Mouse (Mus musculus): ENCODE measurements around the gene Baiap2.

The Baiap2 gene

DNA sequence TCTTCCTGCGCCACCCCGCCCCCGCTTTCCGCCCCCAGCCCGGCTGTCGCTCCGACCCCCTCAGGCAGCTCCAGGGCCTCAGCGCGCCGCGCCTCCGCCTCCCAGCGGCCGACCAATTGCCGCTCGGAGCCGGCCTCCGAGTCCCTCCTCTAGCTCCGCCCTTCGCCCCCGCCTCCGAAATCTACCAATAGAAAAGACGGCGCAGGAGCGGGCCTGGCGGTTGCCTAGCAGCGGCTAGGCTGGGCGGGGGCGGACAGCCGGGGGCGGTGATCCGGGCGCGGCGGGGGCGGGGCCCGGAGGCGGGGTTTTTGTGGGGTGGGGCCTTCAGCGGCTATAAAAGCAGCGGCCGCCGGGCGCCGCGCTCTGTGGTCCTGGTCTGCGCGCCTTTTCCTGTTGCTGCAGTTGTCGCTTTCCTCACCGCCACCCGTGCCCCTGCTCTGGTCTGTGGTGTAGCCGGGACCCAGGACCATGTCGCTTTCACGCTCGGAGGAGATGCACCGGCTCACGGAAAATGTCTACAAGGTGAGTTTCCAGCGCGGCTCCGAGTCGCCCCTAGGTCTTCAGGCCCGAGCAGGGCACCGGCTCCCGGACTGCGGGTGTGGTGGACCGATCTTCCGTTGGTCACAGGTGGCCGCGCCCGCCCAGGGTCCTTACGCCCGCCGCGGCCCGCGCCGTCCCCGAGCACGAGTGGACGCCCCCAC is at the start of gene Baiap2:
Baiap2 (plus strand) TSS at position 37 of the 701 bp plus-strand sequence.
- peak; percentile 92 for DNase-seq (ENCODE audit: low spot score)

DNA sequence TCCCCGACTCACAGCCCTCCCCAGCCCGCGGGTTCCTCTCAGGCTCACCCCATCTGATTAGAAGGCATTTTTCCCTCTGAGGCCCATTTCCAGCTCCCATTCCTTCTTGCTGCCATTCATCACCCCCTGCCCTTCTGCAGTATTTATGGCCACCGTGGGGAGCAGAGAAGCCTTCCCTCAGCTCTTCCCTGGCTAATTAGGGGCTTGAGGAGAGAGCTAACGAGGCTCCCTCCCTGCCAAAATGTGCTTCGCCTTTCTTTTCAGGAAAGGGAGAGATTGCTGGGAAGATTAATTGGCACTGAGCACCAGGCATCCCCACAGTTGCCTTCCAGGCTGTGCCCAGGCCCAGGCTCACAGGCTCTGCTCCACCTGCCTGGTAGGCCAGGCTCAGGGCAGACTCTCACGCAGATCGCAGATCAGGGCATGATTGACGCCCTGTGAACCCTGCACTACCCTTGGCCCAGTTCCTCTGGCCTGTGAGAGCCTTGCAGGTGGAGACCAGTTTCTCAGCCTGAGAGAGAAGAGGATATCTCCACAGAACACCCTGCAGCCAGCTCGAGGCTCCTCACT is 48.8 kb upstream of the Baiap2 start:
- DNase-seq (ENCODE audit: low spot score) = no peak

DNA sequence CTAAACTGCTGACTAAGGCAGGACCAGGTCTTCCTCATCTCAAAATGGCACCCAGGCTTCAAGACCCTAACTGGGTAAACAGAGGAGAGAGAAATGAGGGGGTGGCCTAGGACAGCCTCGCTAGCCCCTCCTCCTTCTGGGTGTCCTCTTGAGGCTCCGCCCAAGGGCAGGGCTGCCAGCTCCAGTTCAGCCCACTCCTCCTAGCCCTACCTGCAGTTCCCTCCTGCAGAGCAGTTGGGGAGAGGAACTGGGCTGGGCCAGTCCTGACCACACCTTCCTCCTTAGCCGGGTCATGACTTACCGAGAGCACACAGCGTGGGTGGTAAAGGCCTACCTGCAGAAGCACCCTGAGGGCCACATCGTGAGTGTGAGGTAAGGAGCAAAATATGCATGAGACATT is 47.9 kb upstream of the Baiap2 start:
- DNase-seq (ENCODE audit: low spot score) = no peak

DNA sequence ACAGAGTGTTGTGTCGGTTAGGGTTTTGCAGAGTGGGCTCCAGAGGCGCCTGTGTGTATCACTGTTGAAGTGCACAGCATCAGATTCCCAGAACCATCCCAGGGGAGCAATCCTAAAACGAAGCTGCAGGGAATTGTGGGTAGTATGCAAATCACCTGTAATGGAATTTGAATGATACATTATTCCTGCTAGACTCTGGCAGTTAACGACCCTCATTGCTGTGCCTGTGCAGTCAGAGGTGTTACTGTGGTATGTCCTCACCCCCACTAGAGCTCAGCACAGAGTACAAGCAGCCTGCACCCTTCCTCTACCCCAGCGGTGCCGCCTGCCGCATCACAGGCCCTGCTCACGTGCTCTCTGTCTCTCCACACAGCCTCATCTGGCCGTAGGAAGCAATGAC is 45.5 kb upstream of the Baiap2 start:
- DNase-seq (ENCODE audit: low spot score) = no peak

DNA sequence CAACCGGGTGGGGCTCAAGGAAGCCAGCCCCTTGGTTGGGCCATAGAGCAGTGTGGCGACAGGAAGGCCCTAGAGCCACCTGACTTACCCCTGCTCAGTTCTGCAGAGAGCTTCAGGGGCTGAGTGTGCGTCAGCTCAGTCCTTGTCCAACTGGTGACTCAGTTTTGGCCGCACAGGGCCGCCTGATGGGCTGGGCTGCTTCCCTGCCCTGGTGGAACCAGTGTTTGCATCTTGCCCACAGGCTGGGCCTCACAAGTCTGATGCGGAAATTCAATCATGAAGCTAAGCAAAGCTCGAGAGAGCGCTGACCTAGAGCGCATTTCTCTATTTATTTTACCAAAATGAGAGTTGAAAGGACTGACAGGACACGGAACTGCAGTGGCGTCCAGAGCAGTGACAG is 43.6 kb upstream of the Baiap2 start:
- no peak for DNase-seq (ENCODE audit: low spot score)

DNA sequence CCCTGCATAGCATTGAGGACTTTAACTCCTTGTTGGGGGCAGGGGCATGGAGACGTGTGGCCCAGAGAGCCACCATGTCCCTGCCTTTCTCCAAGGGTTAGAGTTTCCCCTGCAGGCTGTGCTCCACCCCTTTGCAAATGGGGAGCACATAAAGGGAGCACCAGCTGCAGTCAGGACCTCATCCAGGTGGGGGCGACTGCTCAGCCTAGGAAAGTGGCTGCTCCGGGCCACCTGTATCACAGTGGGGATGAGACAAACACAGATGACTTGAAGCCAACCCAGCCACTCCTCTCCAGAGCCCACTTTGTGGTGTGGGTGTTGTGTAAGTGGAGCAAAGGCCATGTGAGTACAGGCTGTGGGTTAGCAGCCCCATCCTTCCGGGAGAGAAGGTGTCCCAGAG is 41.4 kb upstream of the Baiap2 start:
- no peak for DNase-seq (ENCODE audit: low spot score)

DNA sequence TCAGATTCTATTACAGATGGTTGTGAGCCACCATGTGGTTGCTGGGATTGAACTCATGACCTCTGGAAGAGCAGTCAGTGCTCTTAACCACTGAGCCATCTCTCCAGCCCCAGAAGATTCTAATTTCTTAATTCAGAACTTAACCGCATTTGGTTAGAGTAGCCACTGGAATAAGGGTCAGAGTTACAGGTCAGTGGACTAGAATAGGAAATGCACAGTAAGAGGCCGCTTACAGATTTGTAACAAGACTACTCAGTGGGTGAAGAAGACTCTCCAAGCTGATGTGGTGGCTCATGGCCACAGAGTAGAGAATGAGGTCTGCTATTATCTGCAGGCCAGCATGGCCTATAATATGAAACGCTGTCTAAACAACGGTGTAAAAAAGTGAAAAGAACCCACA is 39.7 kb upstream of the Baiap2 start:
- no peak for DNase-seq (ENCODE audit: low spot score)

DNA sequence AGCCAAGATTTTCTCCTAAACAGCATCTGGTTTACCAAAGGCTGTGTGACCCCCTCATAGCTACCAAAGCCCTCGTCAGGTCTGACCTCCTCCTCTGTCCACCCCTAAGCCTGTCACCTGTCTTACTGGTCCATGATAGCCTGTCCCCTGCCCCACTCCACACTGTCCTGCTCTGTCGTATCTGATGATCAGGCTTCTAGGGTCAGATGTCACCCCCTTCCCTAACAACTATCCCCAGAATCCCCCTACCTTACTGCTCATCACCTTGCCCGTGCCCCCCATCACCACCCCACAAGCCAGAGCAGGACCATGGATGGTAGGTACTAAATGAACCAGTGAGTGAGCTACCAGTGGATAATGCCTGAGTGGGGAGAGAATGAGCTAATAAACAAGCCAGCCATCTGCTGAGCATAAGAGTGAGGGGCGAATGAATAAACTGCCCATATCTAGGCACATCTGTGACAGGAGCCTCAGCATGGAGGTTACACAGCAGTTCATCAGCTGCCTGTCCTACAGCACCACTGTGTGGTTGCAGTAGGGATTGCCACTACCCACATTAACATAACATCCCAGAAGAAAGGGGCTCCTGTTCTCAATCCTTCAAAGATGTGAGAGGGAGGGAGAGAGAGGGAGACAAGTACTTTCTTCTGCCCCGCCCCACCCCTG is 37.8 kb upstream of the Baiap2 start:
- peak; percentile 61 for DNase-seq (ENCODE audit: low spot score)

DNA sequence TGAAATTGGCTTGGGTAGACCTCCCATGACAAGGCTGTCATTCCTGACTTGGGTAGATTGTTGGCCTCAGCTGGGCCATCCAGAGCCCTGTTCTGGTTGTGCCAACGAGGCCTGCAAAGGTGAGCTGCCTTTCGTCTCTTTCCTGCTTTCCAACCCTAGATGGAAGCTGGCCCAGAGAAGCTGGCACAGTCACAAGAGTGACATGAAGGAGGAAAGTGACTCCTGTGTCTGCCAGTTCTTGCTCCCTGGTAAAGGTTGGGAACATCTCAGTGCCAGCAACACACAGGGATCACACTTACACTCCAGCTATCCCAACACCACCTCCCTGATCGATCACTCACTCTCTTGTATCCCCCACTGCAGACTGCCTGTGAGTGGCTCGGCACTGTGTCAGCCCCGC is 36.8 kb upstream of the Baiap2 start:
- no peak for DNase-seq (ENCODE audit: low spot score)

DNA sequence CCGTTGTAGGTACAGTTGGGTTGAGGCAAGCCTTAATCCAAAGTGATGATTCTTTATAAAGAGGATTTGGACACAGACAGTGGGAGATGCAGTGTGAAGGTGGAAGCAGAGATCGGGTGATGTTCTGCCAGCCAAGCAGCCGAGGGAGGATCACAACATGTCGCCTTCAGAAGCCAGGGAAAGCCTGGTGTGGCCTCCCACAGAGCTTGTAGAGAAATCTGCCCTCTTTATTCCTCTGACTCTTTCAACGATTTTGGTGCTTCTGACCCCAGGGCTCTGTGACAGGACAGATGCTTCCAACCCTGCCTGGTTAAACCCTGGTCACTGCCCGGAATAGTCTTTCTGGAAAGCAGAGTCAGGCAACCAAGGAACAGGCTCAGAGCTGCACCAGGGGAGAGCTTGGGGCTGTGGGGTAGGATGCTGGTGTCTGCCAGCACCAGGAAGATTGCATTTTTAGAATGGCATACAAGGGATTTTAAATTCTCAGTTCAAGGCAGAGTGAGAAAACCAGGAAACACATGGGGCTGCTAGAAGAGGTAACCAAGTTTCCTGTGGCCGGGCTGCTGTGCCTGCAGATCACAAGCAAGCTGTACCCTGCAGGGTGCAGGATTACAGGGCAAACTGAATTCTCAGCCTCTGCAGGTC is 35.4 kb upstream of the Baiap2 start:
- no peak for DNase-seq (ENCODE audit: low spot score)

DNA sequence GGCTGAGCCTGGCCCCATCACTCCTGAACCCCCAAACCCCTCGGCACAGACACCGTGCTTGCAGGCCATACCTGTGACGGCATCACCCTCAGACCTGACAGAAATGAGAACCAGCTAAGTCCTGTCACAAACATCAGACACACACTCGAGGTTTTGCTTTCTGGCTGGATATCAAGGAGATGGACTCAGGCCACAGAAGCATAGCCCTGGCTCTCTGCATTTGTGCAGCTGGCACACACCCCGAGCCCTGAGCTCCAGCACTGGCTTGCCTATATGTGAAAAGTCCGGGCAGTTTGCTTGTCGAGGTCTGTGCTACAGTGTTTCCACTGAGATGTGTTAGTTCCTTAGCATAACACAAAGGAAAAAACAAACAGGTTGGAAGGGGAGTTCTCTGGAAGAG is 34.9 kb upstream of the Baiap2 start:
- no peak for DNase-seq (ENCODE audit: low spot score)

DNA sequence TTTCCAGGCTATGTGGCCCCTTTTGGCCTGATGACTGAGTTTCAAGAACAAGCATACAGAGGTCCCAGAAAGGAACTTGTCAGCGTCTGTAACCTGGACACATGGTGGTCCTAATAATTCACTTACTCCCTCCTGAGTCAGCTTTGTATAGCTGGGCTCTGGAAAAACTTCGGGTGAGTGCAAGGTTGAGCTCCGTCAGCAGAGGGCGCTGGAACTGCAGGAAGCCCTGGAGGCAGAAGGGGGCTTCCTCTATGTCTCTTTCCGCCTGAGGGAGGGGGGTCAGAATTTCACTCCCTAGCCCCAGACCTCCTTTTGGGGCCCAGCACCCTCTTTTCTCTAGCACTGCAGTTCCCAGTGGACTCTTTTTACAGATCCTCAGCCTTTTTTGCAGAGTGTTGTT is 33.1 kb upstream of the Baiap2 start:
- DNase-seq (ENCODE audit: low spot score) = peak; percentile 50

DNA sequence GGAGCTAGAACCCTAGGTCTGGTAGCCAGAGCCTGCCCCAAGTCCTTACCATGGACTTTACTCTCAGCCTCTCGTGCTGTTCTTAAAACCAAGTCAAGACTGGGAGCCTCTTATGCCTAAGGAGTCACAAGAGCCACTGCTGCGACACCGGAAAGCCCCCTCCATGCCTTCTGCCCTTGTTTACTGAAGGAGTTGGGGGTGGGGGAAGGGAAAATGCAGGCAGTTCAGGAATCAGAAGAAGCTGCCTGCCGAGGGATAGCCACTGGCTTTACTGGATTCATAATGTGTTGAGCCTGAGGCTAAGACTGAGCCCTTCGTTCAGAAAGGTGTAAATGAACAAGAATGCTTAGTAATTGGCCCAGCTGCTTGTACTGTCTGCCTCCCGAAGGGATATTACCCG is 29.7 kb upstream of the Baiap2 start:
- DNase-seq (ENCODE audit: low spot score) = no peak

DNA sequence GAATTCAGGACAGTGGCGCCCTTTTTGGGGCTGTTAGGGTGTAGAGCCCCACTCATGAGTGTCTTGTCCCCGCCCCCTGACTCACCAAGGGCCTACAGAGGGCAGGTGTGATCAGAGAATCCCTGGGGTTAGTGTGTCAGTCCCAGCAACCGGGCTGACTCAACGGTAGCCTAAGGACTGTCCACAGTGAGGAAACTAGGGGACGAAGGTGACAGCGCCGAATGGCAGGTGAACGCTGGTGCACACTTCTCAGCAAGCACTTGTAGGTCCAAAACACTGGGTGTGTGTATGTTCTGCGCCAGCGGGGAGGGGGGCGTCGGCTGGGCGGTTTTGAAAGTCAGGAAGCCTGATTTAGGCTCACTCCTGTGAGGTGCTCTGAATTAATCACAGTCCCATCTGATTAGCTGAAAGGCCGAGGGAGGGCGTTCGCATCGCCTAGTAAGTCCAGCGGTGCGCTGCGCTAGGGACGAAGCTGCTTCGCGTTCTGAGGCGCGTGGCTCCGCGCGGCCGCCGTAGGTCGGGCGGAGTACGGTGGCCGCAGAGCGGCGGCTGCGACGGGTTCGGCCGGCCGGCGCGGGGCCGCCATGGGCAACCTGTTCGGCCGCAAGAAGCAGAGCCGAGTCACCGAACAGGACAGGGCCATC is 29.1 kb upstream of the Baiap2 start, which contains the start of gene Chmp6:
Chmp6 (plus strand) TSS at position 151 of the 644 bp plus-strand sequence.
- DNase-seq (ENCODE audit: low spot score) = peak; percentile 65

DNA sequence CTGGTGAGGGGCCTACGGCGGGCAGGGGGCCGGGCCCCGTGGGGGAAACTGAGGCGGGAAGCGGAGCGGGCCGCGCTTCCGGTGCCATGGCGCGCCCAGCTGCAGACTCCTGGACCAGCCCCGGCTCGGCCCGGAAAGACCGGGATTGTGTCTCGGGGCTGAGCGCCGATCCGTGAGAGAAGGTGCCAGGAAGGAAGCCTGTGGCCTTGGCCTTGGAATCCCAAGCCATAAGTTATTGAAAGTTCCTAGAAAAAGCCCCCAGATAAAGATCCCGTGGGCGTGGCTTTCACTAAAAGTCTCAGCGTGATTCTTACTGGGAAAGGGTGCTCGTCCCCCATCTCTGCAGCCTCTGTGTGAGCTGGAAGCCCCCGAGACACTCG is 28.6 kb upstream of the Baiap2 start:
- no peak for DNase-seq (ENCODE audit: low spot score)

DNA sequence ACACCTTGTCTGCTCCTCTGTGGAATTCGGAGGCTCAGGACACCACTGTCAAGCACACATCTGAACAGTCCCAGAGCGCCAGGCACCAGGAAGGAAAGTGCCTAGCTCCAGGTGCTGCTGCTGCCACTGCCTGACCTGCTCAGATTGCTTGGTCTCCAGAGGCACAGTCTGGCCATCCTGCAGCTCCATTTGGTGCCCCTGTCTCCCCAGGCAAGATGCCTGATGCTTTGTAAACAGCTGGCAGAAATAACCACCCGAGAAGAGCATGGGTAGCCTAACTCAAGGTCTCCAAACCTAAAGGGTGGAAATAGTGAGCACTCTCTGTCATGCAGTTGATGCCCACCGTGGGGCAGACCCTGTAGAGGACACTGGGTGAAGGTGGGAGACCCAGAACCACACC is 28.2 kb upstream of the Baiap2 start:
- no peak for DNase-seq (ENCODE audit: low spot score)

DNA sequence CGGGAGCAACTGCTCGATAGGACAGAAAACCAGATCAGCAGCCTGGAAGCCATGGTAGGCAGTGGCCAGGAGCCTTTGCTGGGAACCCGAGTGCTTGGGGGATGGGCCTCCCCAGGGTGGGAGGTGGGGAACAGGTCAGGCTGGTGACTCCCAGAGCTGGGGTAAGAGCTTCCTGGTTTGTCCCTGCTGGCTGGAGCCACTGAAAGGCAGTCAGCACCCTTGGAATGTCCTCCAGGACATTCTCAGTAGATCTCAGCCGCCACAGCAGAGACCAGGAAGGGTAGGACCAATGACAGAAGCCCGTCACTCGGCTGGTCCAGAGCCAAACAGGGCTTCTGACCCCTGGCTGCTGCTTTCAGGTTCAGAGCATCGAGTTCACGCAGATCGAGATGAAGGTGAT is 26.9 kb upstream of the Baiap2 start:
- DNase-seq (ENCODE audit: low spot score) = no peak

DNA sequence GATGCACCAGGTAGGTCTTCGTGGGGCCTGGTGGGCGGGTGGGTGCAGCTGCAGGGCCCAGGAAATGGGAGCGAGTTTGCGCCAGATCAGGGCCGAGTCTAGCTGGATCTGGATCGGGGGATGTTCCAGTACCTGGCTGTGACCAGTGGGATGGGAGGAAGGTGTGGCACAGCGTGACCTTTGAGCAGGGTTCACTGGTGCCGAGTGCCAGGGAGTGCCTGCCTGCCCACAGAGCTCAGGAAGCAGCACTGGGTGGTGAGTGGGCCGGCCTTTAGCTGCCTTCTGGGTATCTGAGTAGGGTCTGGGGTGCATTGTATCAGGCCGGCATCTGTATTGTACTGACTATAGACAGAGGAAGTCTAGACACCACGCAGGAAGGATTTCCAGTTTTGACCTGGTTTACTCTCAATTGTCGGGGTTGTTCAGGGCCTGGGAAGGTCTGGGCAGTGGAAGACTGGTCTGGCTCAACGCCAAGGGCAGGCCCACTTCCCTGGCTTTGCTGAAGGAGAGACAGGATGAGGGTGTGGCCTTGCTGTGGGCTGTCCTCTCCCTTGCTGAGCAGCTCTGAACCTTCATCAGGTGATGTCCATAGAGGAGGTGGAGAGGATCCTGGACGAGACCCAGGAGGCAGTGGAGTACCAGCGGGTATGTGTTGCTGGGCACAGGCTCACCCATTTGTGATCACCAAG is 26.3 kb upstream of the Baiap2 start:
- DNase-seq (ENCODE audit: low spot score) = no peak

DNA sequence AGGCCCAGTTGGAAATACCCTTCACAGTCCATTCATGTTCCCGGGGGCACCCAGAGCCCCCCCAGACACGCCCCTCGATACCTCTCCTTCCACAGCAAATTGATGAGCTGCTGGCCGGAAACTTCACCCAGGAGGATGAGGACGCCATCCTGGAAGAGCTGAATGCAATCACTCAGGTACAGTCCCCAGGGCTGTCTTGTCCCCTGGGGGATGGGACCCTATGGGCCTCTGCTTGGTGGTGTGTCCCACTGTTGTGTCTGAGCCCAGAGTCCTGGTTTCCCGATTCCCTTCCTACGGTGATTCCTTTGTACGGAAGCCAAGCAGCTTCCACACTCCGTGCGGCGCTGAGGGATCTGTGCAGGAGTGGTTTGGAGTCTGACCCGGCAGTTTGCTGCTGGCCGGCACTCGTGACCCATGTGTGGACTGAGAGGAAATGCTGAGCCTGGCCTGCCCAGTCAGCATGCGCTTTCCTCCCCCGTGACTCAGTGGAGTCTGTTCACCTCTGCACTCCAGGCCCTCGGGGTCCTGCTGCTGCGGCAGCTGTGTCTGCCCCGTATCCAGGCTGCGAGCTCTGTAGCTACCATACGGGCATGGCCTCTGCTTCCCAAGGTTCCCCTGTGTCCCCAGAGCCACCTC is 25.6 kb upstream of the Baiap2 start:
- DNase-seq (ENCODE audit: low spot score) = no peak

DNA sequence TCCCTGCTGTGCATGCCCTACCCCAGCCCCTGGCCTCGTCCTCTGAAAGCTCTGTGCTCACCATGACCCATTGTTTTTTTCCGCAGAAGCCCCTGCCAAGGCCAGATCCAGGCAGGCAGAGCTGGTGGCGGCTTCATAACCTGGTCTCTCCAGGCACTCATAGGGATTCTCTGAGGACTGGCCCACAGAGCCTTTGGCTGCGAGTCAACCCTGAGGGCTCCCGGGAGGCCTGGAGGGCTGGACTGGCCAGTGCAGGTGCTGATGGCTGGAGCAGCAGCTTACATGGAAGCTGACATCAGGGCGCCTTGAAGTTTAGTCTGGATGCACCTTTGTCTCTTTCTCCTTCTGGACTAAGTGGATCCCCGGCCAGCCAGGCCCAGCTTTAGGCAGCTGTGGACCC is 24.0 kb upstream of the Baiap2 start:
- no peak for DNase-seq (ENCODE audit: low spot score)

DNA sequence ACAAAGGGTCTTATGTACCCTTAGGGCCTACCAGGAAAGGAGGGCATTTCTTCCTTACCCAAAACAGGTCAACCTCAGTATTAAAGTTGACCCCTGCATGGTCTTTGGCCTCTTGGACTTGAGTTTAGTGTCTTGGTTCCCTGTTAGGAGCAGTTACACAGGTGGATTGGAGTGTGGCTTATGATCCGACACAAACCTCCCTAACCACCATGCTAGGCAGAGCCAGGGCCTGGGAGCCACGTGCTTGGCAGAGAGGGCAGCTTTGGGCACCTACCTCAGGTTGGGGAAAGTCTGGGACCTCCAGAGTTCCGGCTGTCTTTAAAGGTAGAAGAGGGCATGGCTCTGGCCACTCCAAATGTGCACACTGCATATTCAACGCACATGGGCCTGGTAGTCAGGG is 23.1 kb upstream of the Baiap2 start:
- DNase-seq (ENCODE audit: low spot score) = no peak

DNA sequence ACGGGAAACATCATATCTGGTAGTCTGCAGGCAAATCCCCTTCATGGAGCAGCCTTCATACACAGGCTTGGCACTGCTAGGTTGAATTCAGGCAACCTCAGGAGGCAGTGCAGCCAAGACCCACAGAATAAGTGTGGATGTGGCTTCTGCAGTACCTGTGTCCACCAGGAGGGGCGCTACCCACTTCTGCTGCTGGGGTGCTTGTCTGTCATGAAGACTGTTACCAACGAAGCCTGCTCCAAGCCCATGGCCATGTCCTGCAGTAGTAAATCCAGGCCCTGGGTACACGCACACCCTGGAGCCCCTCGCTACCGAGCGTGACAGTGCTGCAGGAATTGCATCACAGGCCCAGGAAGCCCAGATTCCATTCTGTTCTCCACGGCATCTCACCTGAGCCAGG is 22.7 kb upstream of the Baiap2 start:
- DNase-seq (ENCODE audit: low spot score) = no peak
